Mouse (Mus musculus) layer of hippocampus, postnatal 36 days (tissue): Measurements from ENCODE around the gene Trp53bp1. TPM values are rescaled to one million over a fixed set of nuclear protein-coding genes. Genes with fewer than 3 reads are reported as not detected.

Experiments used
- total RNA-seq, 2 experiments: library from RNA; stranded (reverse); gene quantifications; 2 replicates each; pipeline ENCODE4 v1.2.3; 2021

Gene Trp53bp1
- total RNA-seq, 2 experiments from 2014 or later = 145 to 163 TPM

Other genes starting within 250 kb of the Trp53bp1 start
- gene Epb42, start 234.3 kb downstream of the Trp53bp1 start, total RNA-seq = not detected
- not detected for gene Tgm5, start 185.6 kb downstream of the Trp53bp1 start, total RNA-seq
- gene Tgm7, start 161.6 kb downstream of the Trp53bp1 start, total RNA-seq = under 1 TPM; 0.18 to 0.20 TPM
- 10 to 100 TPM; 22.7 to 24.1 TPM for gene Adal, start 131.0 kb downstream of the Trp53bp1 start, total RNA-seq
- 1 to 10 TPM; 7.0 to 7.2 TPM for gene Lcmt2, start 130.8 kb downstream of the Trp53bp1 start, total RNA-seq
- 10 to 100 TPM; 40.3 to 45.9 TPM for gene Tubgcp4, start 100.8 kb downstream of the Trp53bp1 start, total RNA-seq
- gene Zscan29, start 100.3 kb downstream of the Trp53bp1 start, total RNA-seq = 1 to 10 TPM; 6.3 to 8.2 TPM
- 100 to 1,000 TPM; 556 to 596 TPM for gene Map1a, start 18.2 kb upstream of the Trp53bp1 start, total RNA-seq
- gene Ppip5k1, start 84.0 kb upstream of the Trp53bp1 start, total RNA-seq = 100 to 1,000 TPM in 1 of 2 experiments, 10 to 100 TPM in 1; 98.7 to 107 TPM
- gene Ckmt1, start 86.3 kb upstream of the Trp53bp1 start, total RNA-seq = 100 to 1,000 TPM; 376 to 384 TPM
- gene Strc, start 115.8 kb upstream of the Trp53bp1 start, total RNA-seq = 1 to 10 TPM in 1 of 2 experiments, under 1 TPM in 1; 0.63 to 1.5 TPM
- gene Pdia3, start 142.4 kb upstream of the Trp53bp1 start, total RNA-seq = 100 to 1,000 TPM; 219 to 255 TPM
- gene Catsper2, start 142.4 kb upstream of the Trp53bp1 start, total RNA-seq = 1 to 10 TPM; 5.7 to 6.4 TPM
- gene Ell3, start 172.9 kb upstream of the Trp53bp1 start, total RNA-seq = not detected
- 100 to 1,000 TPM; 157 to 175 TPM for gene Serf2, start 177.8 kb upstream of the Trp53bp1 start, total RNA-seq
- gene Hypk, start 181.9 kb upstream of the Trp53bp1 start, total RNA-seq = 10 to 100 TPM; 17.3 to 19.6 TPM
- gene Serinc4, start 185.4 kb upstream of the Trp53bp1 start, total RNA-seq = under 1 TPM; 0.23 to 0.32 TPM
- gene Mfap1b, start 202.7 kb upstream of the Trp53bp1 start, total RNA-seq = 10 to 100 TPM; 45.1 to 47.4 TPM
- 10 to 100 TPM; 34.1 to 35.4 TPM for gene Mfap1a, start 235.3 kb upstream of the Trp53bp1 start, total RNA-seq
- 1 to 10 TPM; 2.7 to 3.4 TPM for gene Wdr76, start 235.3 kb upstream of the Trp53bp1 start, total RNA-seq